Mouse (Mus musculus) heart, postnatal 36 days (tissue): ENCODE results near the gene Rpl35. TPM values are rescaled to one million over a fixed set of nuclear protein-coding genes. Genes with fewer than 3 reads are reported as not detected.
A peak's percentile ranks its signal among the peaks of the same experiment; 100 is the strongest.

Source experiments
- DNase-seq, 2 experiments: peaks; one replicate each; pipeline ENCODE4 v3.0.0; 2021 to 2022
- intact Hi-C: fragments of 180-260 bp; cut with DNase I; formaldehyde crosslinking; loops from one replicate; pipeline ENCODE4 v1.15.1; 2025
- total RNA-seq, 2 experiments: library from RNA; stranded (reverse); gene quantifications; 2 replicates each; pipeline ENCODE4 v1.2.3; 2021

Gene Rpl35
- total RNA-seq, 2 experiments from 2014 or later = 321 to 338 TPM

GRCm38 (mm10) chr2:38999910-39000586, 5.4 kb downstream of the Rpl35 start:
- intact Hi-C loops = loop anchor here (5.0 to 10.0 kb wide), 3 partner anchors 203 to 715 kb away; partner anchors contain the start of genes Dennd1a and Psmb7
- DNase-seq = no peak

- intact Hi-C loops = loop anchor here (5.0 kb wide), 1 partner anchor 202 kb away; no protein-coding TSS in a partner anchor
- no peak for DNase-seq
These were observed 6.0 kb downstream of the Rpl35 start for GRCm38 (mm10) chr2:38999381-38999780.

- peak; percentile 89 to 93 for DNase-seq
- intact Hi-C loops = loop anchor here (1.0 to 5.0 kb wide), 3 partner anchors 47 to 200 kb away; partner anchors contain the start of gene Nr6a1
These were observed 7.7 kb downstream of the Rpl35 start, which contains the start of gene Wdr38 for GRCm38 (mm10) chr2:38997386-38998374. TSS of gene Wdr38 (plus strand) at chr2:38997476.

GRCm38 (mm10) chr2:38992452-38992851, 13.0 kb downstream of the Rpl35 start:
- intact Hi-C loops = no loop called here
- no peak for DNase-seq

GRCm38 (mm10) chr2:38992004-38992403, 13.4 kb downstream of the Rpl35 start:
- DNase-seq = no peak
- intact Hi-C loops = no loop called here

GRCm38 (mm10) chr2:38988929-38989328, 16.5 kb downstream of the Rpl35 start:
- intact Hi-C loops = no loop called here

GRCm38 (mm10) chr2:38987803-38988510, 17.5 kb downstream of the Rpl35 start:
- intact Hi-C loops = no loop called here
- DNase-seq = no peak

More at GRCm38 (mm10) chr2:38988929-38989328, 16.5 kb downstream of the Rpl35 start:
- no peak for DNase-seq

GRCm38 (mm10) chr2:38987371-38987770, 18.1 kb downstream of the Rpl35 start:
- intact Hi-C loops = no loop called here
- no peak for DNase-seq

GRCm38 (mm10) chr2:38986580-38986979, 18.8 kb downstream of the Rpl35 start:
- DNase-seq = peak; percentile 62 to 68
- intact Hi-C loops = no loop called here

GRCm38 (mm10) chr2:38983456-38983855, 22.0 kb downstream of the Rpl35 start:
- DNase-seq = no peak
- intact Hi-C loops = no loop called here

- no peak for DNase-seq
- intact Hi-C loops = no loop called here
These were observed 27.6 kb downstream of the Rpl35 start for GRCm38 (mm10) chr2:38977837-38978236.

- no peak for DNase-seq
- intact Hi-C loops = no loop called here
These were observed 29.3 kb downstream of the Rpl35 start for GRCm38 (mm10) chr2:38975941-38976805.

- DNase-seq = no peak
- intact Hi-C loops = no loop called here
These were observed 30.2 kb downstream of the Rpl35 start for GRCm38 (mm10) chr2:38975181-38975580.

GRCm38 (mm10) chr2:38974171-38974570, 31.3 kb downstream of the Rpl35 start:
- DNase-seq = no peak
- intact Hi-C loops = no loop called here

GRCm38 (mm10) chr2:38973701-38974100, 31.7 kb downstream of the Rpl35 start:
- no peak for DNase-seq
- intact Hi-C loops = loop anchor here (2.0 kb wide), 1 partner anchor 17 kb away; no protein-coding TSS in a partner anchor

GRCm38 (mm10) chr2:38973223-38973622, 32.2 kb downstream of the Rpl35 start:
- no peak for DNase-seq
- intact Hi-C loops = loop anchor here (2.0 kb wide), 1 partner anchor 18 kb away; no protein-coding TSS in a partner anchor

- no peak for DNase-seq
- intact Hi-C loops = no loop called here
These were observed 35.4 kb downstream of the Rpl35 start for GRCm38 (mm10) chr2:38970057-38970456.

GRCm38 (mm10) chr2:38969650-38970049, 35.8 kb downstream of the Rpl35 start:
- intact Hi-C loops = no loop called here

GRCm38 (mm10) chr2:38964198-38964597, 41.2 kb downstream of the Rpl35 start:
- intact Hi-C loops = no loop called here

More at GRCm38 (mm10) chr2:38969650-38970049, 35.8 kb downstream of the Rpl35 start:
- DNase-seq = no peak

More at GRCm38 (mm10) chr2:38964198-38964597, 41.2 kb downstream of the Rpl35 start:
- no peak for DNase-seq
